Mouse (Mus musculus): Measurements from ENCODE around the gene Ezr. TPM values are rescaled to one million over a fixed set of nuclear protein-coding genes. Genes with fewer than 3 reads are reported as not detected.

Ezr gene
- polyA plus RNA-seq, 1 experiment from 2014 or later: 51.5 TPM

- Histone ChIP-seq H3K4me2 (no peak overlapping the region), H3K36me3 (no peaks in the 10 kb centered on the region), H3K9ac (no peak overlapping the region), H3K27ac (no peak overlapping the region), H3K27me3 (no peaks in the 10 kb centered on the region), H3K9me3 (no peaks in the 10 kb centered on the region), H3K4me1 (peaks cover 8% of the 10 kb centered on the region; the same call in 1 of the 2 replicates), H3K4me3 (no peak overlapping the region)
- WGBS: 81% methylated on average over 8 of the region's 8 CpGs
- no peak for ATAC-seq (ENCODE audit: insufficient number of reproducible peaks, insufficient read depth, low FRiP score, low TSS enrichment, low read depth)
Measured at GRCm38 (mm10) chr17:6808521-6809165, 26.1 kb upstream of the Ezr start.

- Histone ChIP-seq H3K4me2 (no peak overlapping the region), H3K4me1 (peaks cover 8% of the 10 kb centered on the region; the same call in 1 of the 2 replicates), H3K27me3 (no peaks in the 10 kb centered on the region), H3K36me3 (no peaks in the 10 kb centered on the region), H3K9me3 (no peaks in the 10 kb centered on the region), H3K9ac (no peak overlapping the region), H3K27ac (no peak overlapping the region), H3K4me3 (no peak overlapping the region)
- WGBS: 89% methylated on average over 16 of the region's 16 CpGs
- ATAC-seq (ENCODE audit: insufficient number of reproducible peaks, insufficient read depth, low FRiP score, low TSS enrichment, low read depth): no peak
Measured at GRCm38 (mm10) chr17:6807827-6808520, 25.4 kb upstream of the Ezr start.

GRCm38 (mm10) chr17:6804853-6805543, 22.4 kb upstream of the Ezr start:
- no peaks in the 10 kb centered on the region for H3K27me3 ChIP-seq
- H3K4me1 ChIP-seq: no peaks in the 10 kb centered on the region
- H3K9ac ChIP-seq: no peak overlapping the region
- H3K27ac ChIP-seq: no peak overlapping the region
- ATAC-seq (ENCODE audit: insufficient number of reproducible peaks, insufficient read depth, low FRiP score, low TSS enrichment, low read depth): no peak
- no peak overlapping the region for H3K4me3 ChIP-seq
- H3K4me2 ChIP-seq: no peak overlapping the region
- H3K36me3 ChIP-seq: no peaks in the 10 kb centered on the region
- WGBS: 78% methylated on average over 6 of the region's 6 CpGs
- peaks cover 3% of the 10 kb centered on the region; the same call in 1 of the 2 replicates for H3K9me3 ChIP-seq

- no peak for ATAC-seq (ENCODE audit: insufficient number of reproducible peaks, insufficient read depth, low FRiP score, low TSS enrichment, low read depth)
- H3K9me3 ChIP-seq: peaks cover 3% of the 10 kb centered on the region; the same call in 1 of the 2 replicates
- H3K9ac ChIP-seq: no peak overlapping the region
- no peak overlapping the region for H3K4me3 ChIP-seq
- no peak overlapping the region for H3K27ac ChIP-seq
- no peaks in the 10 kb centered on the region for H3K27me3 ChIP-seq
- 93% methylated on average over 6 of the region's 6 CpGs for WGBS
- H3K4me2 ChIP-seq: no peak overlapping the region
- H3K36me3 ChIP-seq: no peaks in the 10 kb centered on the region
- no peaks in the 10 kb centered on the region for H3K4me1 ChIP-seq
Measured at GRCm38 (mm10) chr17:6804111-6804510, 21.5 kb upstream of the Ezr start.

- Histone ChIP-seq H3K9ac (no peak overlapping the region), H3K27ac (no peak overlapping the region), H3K36me3 (no peaks in the 10 kb centered on the region), H3K4me1 (no peaks in the 10 kb centered on the region), H3K4me3 (no peak overlapping the region), H3K27me3 (no peaks in the 10 kb centered on the region), H3K9me3 (peaks cover 3% of the 10 kb centered on the region; the same call in 1 of the 2 replicates), H3K4me2 (no peak overlapping the region)
- ATAC-seq (ENCODE audit: insufficient number of reproducible peaks, insufficient read depth, low FRiP score, low TSS enrichment, low read depth): no peak
- 97% methylated on average over 1 of the region's 1 CpGs for WGBS
Measured at GRCm38 (mm10) chr17:6803614-6804013, 21.0 kb upstream of the Ezr start.

- H3K36me3 ChIP-seq: no peaks in the 10 kb centered on the region
- 0 out of 2 replicates have a peak, but pooled peaks cover 10% of the 10 kb centered on the region for H3K4me1 ChIP-seq
- no peak overlapping the region for H3K27ac ChIP-seq
- H3K27me3 ChIP-seq: no peaks in the 10 kb centered on the region
- 87% methylated on average over 12 of the region's 12 CpGs for WGBS
- peaks cover 3% of the 10 kb centered on the region; the same call in 1 of the 2 replicates for H3K9me3 ChIP-seq
- no peak for ATAC-seq (ENCODE audit: insufficient number of reproducible peaks, insufficient read depth, low FRiP score, low TSS enrichment, low read depth)
- no peak overlapping the region for H3K4me3 ChIP-seq
- H3K9ac ChIP-seq: no peak overlapping the region
- no peak overlapping the region for H3K4me2 ChIP-seq
Measured at GRCm38 (mm10) chr17:6798392-6799061, 15.9 kb upstream of the Ezr start.

GRCm38 (mm10) chr17:6797471-6797870, 14.9 kb upstream of the Ezr start:
- Histone ChIP-seq H3K4me2 (no peak overlapping the region), H3K9me3 (peaks cover 3% of the 10 kb centered on the region; the same call in 1 of the 2 replicates), H3K4me3 (no peak overlapping the region), H3K27ac (no peak overlapping the region), H3K36me3 (no peaks in the 10 kb centered on the region), H3K27me3 (no peaks in the 10 kb centered on the region), H3K4me1 (0 out of 2 replicates have a peak, but pooled peaks cover 10% of the 10 kb centered on the region), H3K9ac (no peak overlapping the region)
- ATAC-seq (ENCODE audit: insufficient number of reproducible peaks, insufficient read depth, low FRiP score, low TSS enrichment, low read depth): no peak
- WGBS: 79% methylated on average over 4 of the region's 4 CpGs

GRCm38 (mm10) chr17:6794160-6794751, 11.7 kb upstream of the Ezr start:
- 26% methylated on average over 12 of the region's 12 CpGs for WGBS
- Histone ChIP-seq H3K4me3 (no peak overlapping the region), H3K9me3 (no peaks in the 10 kb centered on the region), H3K9ac (no peak overlapping the region), H3K27me3 (no peaks in the 10 kb centered on the region), H3K4me1 (0 out of 2 replicates have a peak, but pooled peaks cover 10% of the 10 kb centered on the region), H3K36me3 (no peaks in the 10 kb centered on the region), H3K4me2 (no peak overlapping the region), H3K27ac (no peak overlapping the region)
- no peak for ATAC-seq (ENCODE audit: insufficient number of reproducible peaks, insufficient read depth, low FRiP score, low TSS enrichment, low read depth)

- Histone ChIP-seq H3K9ac (no peak overlapping the region), H3K4me1 (0 out of 2 replicates have a peak, but pooled peaks cover 8% of the 10 kb centered on the region), H3K9me3 (no peaks in the 10 kb centered on the region), H3K36me3 (no peaks in the 10 kb centered on the region), H3K27ac (no peak overlapping the region), H3K27me3 (no peaks in the 10 kb centered on the region), H3K4me3 (no peak overlapping the region), H3K4me2 (no peak overlapping the region)
- 84% methylated on average over 9 of the region's 9 CpGs for WGBS
- no peak for ATAC-seq (ENCODE audit: insufficient number of reproducible peaks, insufficient read depth, low FRiP score, low TSS enrichment, low read depth)
Measured at GRCm38 (mm10) chr17:6789581-6790118, 7.1 kb upstream of the Ezr start.

- Histone ChIP-seq H3K27me3 (peaks cover 2% of the 10 kb centered on the region; the same call in 1 of the 2 replicates), H3K9me3 (no peaks in the 10 kb centered on the region), H3K4me2 (no peak overlapping the region), H3K4me1 (0 out of 2 replicates have a peak, but pooled peaks cover 3% of the 10 kb centered on the region), H3K27ac (no peak overlapping the region), H3K4me3 (no peak overlapping the region), H3K9ac (no peak overlapping the region), H3K36me3 (no peaks in the 10 kb centered on the region)
- no peak for ATAC-seq (ENCODE audit: insufficient number of reproducible peaks, insufficient read depth, low FRiP score, low TSS enrichment, low read depth)
Measured at GRCm38 (mm10) chr17:6789103-6789502, 6.5 kb upstream of the Ezr start.

- Histone ChIP-seq H3K27me3 (peaks cover 8% of the 10 kb centered on the region), H3K27ac (no peak overlapping the region), H3K4me2 (no peak overlapping the region), H3K4me1 (peaks cover 2% of the 10 kb centered on the region), H3K9ac (no peak overlapping the region), H3K36me3 (no peaks in the 10 kb centered on the region), H3K4me3 (no peak overlapping the region), H3K9me3 (no peaks in the 10 kb centered on the region)
- no peak for ATAC-seq (ENCODE audit: insufficient number of reproducible peaks, insufficient read depth, low FRiP score, low TSS enrichment, low read depth)
- WGBS: 83% methylated on average over 4 of the region's 4 CpGs
Measured at GRCm38 (mm10) chr17:6787241-6787640, 4.7 kb upstream of the Ezr start.

Data from embryonic facial prominence, embryonic 13.5 days (tissue).